Mouse (Mus musculus) liver, embryonic 15.5 days (tissue): ENCODE data around the gene Sft2d1. TPM values are rescaled to one million over a fixed set of nuclear protein-coding genes. Genes with fewer than 3 reads are reported as not detected.
"Not testable (repeated sequence)": the region's sequence is repeated elsewhere in the genome, so short reads cannot be mapped to it uniquely, and the experiment has no call there.

Source experiments
- ATAC-seq: fragments of 200-750 bp; cut with Nextera tagmentation; 2 replicates; pipeline ENCODE4 v1.8.0; 2017; ENCODE audit warnings: moderate number of reproducible peaks, mild to moderate bottlenecking, moderate library complexity; ENCODE audit not compliant: insufficient read depth
- H3K27ac ChIP-seq: fragments of 300-500 bp; sonication (generic); replicated peaks from 2 replicates; pipeline ENCODE4 v1.5.1; 2015; ENCODE audit warnings: mild to moderate bottlenecking, inconsistent platforms
- H3K27me3 ChIP-seq: fragments of 300-500 bp; sonication (generic); 2 replicates; pipeline ENCODE4 v1.6.1; 2015; ENCODE audit warnings: mild to moderate bottlenecking, inconsistent platforms
- H3K36me3 ChIP-seq: fragments of 300-500 bp; sonication (generic); replicated peaks from 2 replicates; pipeline ENCODE4 v1.6.1; 2015; ENCODE audit warnings: moderate library complexity, mild to moderate bottlenecking, inconsistent platforms
- H3K4me1 ChIP-seq: fragments of 300-500 bp; sonication (generic); replicated peaks from 2 replicates; pipeline ENCODE4 v1.6.1; 2015; ENCODE audit warnings: inconsistent platforms
- H3K4me2 ChIP-seq: fragments of 300-500 bp; sonication (generic); 2 replicates; pipeline ENCODE4 v1.6.1; 2015; ENCODE audit warnings: moderate library complexity, mild to moderate bottlenecking, inconsistent platforms
- H3K4me3 ChIP-seq: fragments of 300-500 bp; sonication (generic); replicated peaks from 2 replicates; pipeline ENCODE4 v1.5.1; 2015; ENCODE audit warnings: mild to moderate bottlenecking, inconsistent platforms
- H3K9ac ChIP-seq: fragments of 300-500 bp; sonication (generic); 2 replicates; pipeline ENCODE4 v1.6.1; 2015; ENCODE audit warnings: moderate library complexity, mild to moderate bottlenecking, inconsistent platforms
- H3K9me3 ChIP-seq: fragments of 300-500 bp; sonication (generic); replicated peaks from 2 replicates; pipeline ENCODE4 v1.6.1; 2016; ENCODE audit warnings: inconsistent platforms
- WGBS: fragments of 180-500 bp; shearing (Covaris S2); methylation state at CpG from one replicate; pipeline ENCODE4 v1.1.7; 2015; ENCODE audit warnings: mixed read lengths; ENCODE audit not compliant: insufficient replicate concordance; 5-methylcytosine and 5-hydroxymethylcytosine counted together
- polyA plus RNA-seq: library from polyadenylated mRNA; unstranded; fragments of >200 nt; fragmentation: Nextera tagmentation; extraction: Ambion mirVana; gene quantifications from 2 replicates; pipeline ENCODE4 v1.2.1, GENCODE M21; 2015

The Sft2d1 gene
- polyA plus RNA-seq: 50.1 and 61.0 TPM in 2 replicates

GRCm38 (mm10) chr17:8310838-8311614 is at the start of gene Sft2d1:
Gene Sft2d1 (plus strand): TSS chr17:8311102.
- H3K4me3 ChIP-seq: peak within 1 kb of the TSS; percentile 90
- H3K27me3 ChIP-seq: no peaks in the 10 kb centered on the region
- peaks cover 25% of the 10 kb centered on the region for H3K4me1 ChIP-seq
- no peaks in the 10 kb centered on the region for H3K9me3 ChIP-seq
- peak within 1 kb of the TSS; percentile 74 for H3K4me2 ChIP-seq
- peak within 1 kb of the TSS; percentile 78 for H3K9ac ChIP-seq
- H3K36me3 ChIP-seq: no peaks in the 10 kb centered on the region
- WGBS: under 1% methylated on average over 54 of the region's 54 CpGs
- H3K27ac ChIP-seq: peak within 1 kb of the TSS; percentile 70
- ATAC-seq: peak; percentile 94

- H3K4me2 ChIP-seq, H3K27ac ChIP-seq, H3K4me3 ChIP-seq, ATAC-seq, H3K9me3 ChIP-seq, H3K4me1 ChIP-seq, H3K27me3 ChIP-seq, H3K9ac ChIP-seq, H3K36me3 ChIP-seq: not testable (repeated sequence)
- WGBS: 8% methylated on average over 7 of the region's 7 CpGs
Measured at GRCm38 (mm10) chr17:8264638-8265037, 46.3 kb upstream of the Sft2d1 start.

- Histone ChIP-seq H3K36me3 (no peaks in the 10 kb centered on the region), H3K27me3 (no peaks in the 10 kb centered on the region), H3K4me1 (peaks cover 29% of the 10 kb centered on the region), H3K4me3 (no peak overlapping the region), H3K27ac (0 out of 2 replicates have a peak overlapping the region, but pooled peaks have one; percentile 53), H3K9ac (no peak overlapping the region), H3K4me2 (peak overlapping the region; percentile 15; the same call in 1 of the 2 replicates), H3K9me3 (no peaks in the 10 kb centered on the region)
- 24% methylated on average over 6 of the region's 6 CpGs for WGBS
- ATAC-seq: peak; percentile 61
Measured at GRCm38 (mm10) chr17:8272054-8272749, 38.7 kb upstream of the Sft2d1 start.

GRCm38 (mm10) chr17:8272951-8273350 is 38.0 kb upstream of the Sft2d1 start:
- no peaks in the 10 kb centered on the region for H3K27me3 ChIP-seq
- WGBS: 38% methylated on average over 6 of the region's 6 CpGs
- H3K27ac ChIP-seq: peak overlapping the region; percentile 53; the same call in 1 of the 2 replicates
- H3K9me3 ChIP-seq: no peaks in the 10 kb centered on the region
- no peaks in the 10 kb centered on the region for H3K36me3 ChIP-seq
- no peak overlapping the region for H3K9ac ChIP-seq
- H3K4me1 ChIP-seq: peaks cover 29% of the 10 kb centered on the region
- no peak overlapping the region for H3K4me3 ChIP-seq
- peak; percentile 59 for ATAC-seq
- H3K4me2 ChIP-seq: peak overlapping the region; percentile 15; the same call in 1 of the 2 replicates

GRCm38 (mm10) chr17:8276071-8276470 is 34.8 kb upstream of the Sft2d1 start:
- 44% methylated on average over 4 of the region's 4 CpGs for whole genome bisulfite sequencing
- peak; percentile 51 for ATAC-seq
- H3K27ac ChIP-seq: peak overlapping the region; percentile 62; the same call in 1 of the 2 replicates

GRCm38 (mm10) chr17:8276680-8277079 is 34.2 kb upstream of the Sft2d1 start:
- Histone ChIP-seq H3K4me2 (0 out of 2 replicates have a peak overlapping the region, but pooled peaks have one; percentile 2), H3K9me3 (no peaks in the 10 kb centered on the region), H3K36me3 (no peaks in the 10 kb centered on the region), H3K4me3 (no peak overlapping the region), H3K4me1 (peaks cover 28% of the 10 kb centered on the region), H3K27ac (no peak overlapping the region), H3K9ac (no peak overlapping the region), H3K27me3 (no peaks in the 10 kb centered on the region)
- 45% methylated on average over 7 of the region's 7 CpGs for WGBS
- ATAC-seq: no peak

More at GRCm38 (mm10) chr17:8276071-8276470, 34.8 kb upstream of the Sft2d1 start:
- Histone ChIP-seq H3K9ac (no peak overlapping the region), H3K9me3 (no peaks in the 10 kb centered on the region), H3K36me3 (no peaks in the 10 kb centered on the region), H3K4me1 (peaks cover 33% of the 10 kb centered on the region), H3K4me3 (no peak overlapping the region), H3K27me3 (no peaks in the 10 kb centered on the region), H3K4me2 (0 out of 2 replicates have a peak overlapping the region, but pooled peaks have one; percentile 2)

- H3K9me3 ChIP-seq: no peaks in the 10 kb centered on the region
- peaks cover 32% of the 10 kb centered on the region for H3K4me1 ChIP-seq
- no peak overlapping the region for H3K4me3 ChIP-seq
- no peaks in the 10 kb centered on the region for H3K27me3 ChIP-seq
- no peak overlapping the region for H3K9ac ChIP-seq
- ATAC-seq: no peak
- no peak overlapping the region for H3K27ac ChIP-seq
- no peak overlapping the region for H3K4me2 ChIP-seq
- no peaks in the 10 kb centered on the region for H3K36me3 ChIP-seq
- WGBS: 65% methylated on average over 3 of the region's 3 CpGs
Measured at GRCm38 (mm10) chr17:8277266-8277665, 33.6 kb upstream of the Sft2d1 start.

- H3K4me3 ChIP-seq: no peak overlapping the region
Measured at GRCm38 (mm10) chr17:8278356-8278755, 32.5 kb upstream of the Sft2d1 start.

GRCm38 (mm10) chr17:8282821-8283525 is 27.9 kb upstream of the Sft2d1 start, which contains the start of gene Mpc1:
Gene Mpc1 (plus strand): TSS chr17:8282904.
- peak within 1 kb of the TSS; percentile 98 for H3K4me2 ChIP-seq
- no peaks in the 10 kb centered on the region for H3K36me3 ChIP-seq
- no peaks in the 10 kb centered on the region for H3K27me3 ChIP-seq
- H3K9me3 ChIP-seq: no peaks in the 10 kb centered on the region
- peaks cover 40% of the 10 kb centered on the region for H3K4me1 ChIP-seq
- peak; percentile 61 for ATAC-seq
- peak within 1 kb of the TSS; percentile 90 for H3K27ac ChIP-seq
- H3K4me3 ChIP-seq: peak within 1 kb of the TSS; percentile 80
- peak within 1 kb of the TSS; percentile 85 for H3K9ac ChIP-seq
- WGBS: 1% methylated on average over 35 of the region's 35 CpGs

More at GRCm38 (mm10) chr17:8278356-8278755, 32.5 kb upstream of the Sft2d1 start:
- no peak overlapping the region for H3K27ac ChIP-seq
- 60% methylated on average over 3 of the region's 3 CpGs for WGBS
- no peak overlapping the region for H3K4me2 ChIP-seq
- H3K36me3 ChIP-seq: no peaks in the 10 kb centered on the region
- no peaks in the 10 kb centered on the region for H3K27me3 ChIP-seq
- no peaks in the 10 kb centered on the region for H3K9me3 ChIP-seq
- no peak overlapping the region for H3K9ac ChIP-seq
- no peak for ATAC-seq
- H3K4me1 ChIP-seq: peaks cover 31% of the 10 kb centered on the region

- peak overlapping the region; percentile 85 for H3K9ac ChIP-seq
- WGBS: under 1% methylated on average over 77 of the region's 77 CpGs
- peak overlapping the region; percentile 98 for H3K4me2 ChIP-seq
- no peaks in the 10 kb centered on the region for H3K27me3 ChIP-seq
- no peaks in the 10 kb centered on the region for H3K36me3 ChIP-seq
- peak; percentile 96 for ATAC-seq
- no peaks in the 10 kb centered on the region for H3K9me3 ChIP-seq
- peak overlapping the region; percentile 80 for H3K4me3 ChIP-seq
- H3K4me1 ChIP-seq: peaks cover 39% of the 10 kb centered on the region
- peak overlapping the region; percentile 90 for H3K27ac ChIP-seq
Measured at GRCm38 (mm10) chr17:8283526-8284253, 27.2 kb upstream of the Sft2d1 start.
